Mouse (Mus musculus) retina, postnatal 7 days (tissue): ENCODE measurements around the gene Olfr263.

Source experiments
- DNase-seq: peaks from one replicate; pipeline ENCODE4 v3.0.0-alpha.2; 2012; ENCODE audit warnings: low read depth, low spot score

The Olfr263 gene

GRCm38 (mm10) chr13:21169657-21170430 lies 40.4 kb downstream of the Olfr263 start:
- DNase-seq = peak; percentile 85

GRCm38 (mm10) chr13:21170431-21171155 lies 41.2 kb downstream of the Olfr263 start:
- DNase-seq = no peak

GRCm38 (mm10) chr13:21171156-21171530 lies 41.7 kb downstream of the Olfr263 start:
- no peak for DNase-seq

GRCm38 (mm10) chr13:21171600-21172150 lies 42.2 kb downstream of the Olfr263 start:
- no peak for DNase-seq

GRCm38 (mm10) chr13:21172241-21173027 lies 43.0 kb downstream of the Olfr263 start:
- DNase-seq = no peak

GRCm38 (mm10) chr13:21173072-21173471 lies 43.6 kb downstream of the Olfr263 start:
- DNase-seq = no peak

- DNase-seq = no peak
These were observed 47.3 kb downstream of the Olfr263 start for GRCm38 (mm10) chr13:21176733-21177132.

GRCm38 (mm10) chr13:21177657-21178056 lies 48.2 kb downstream of the Olfr263 start:
- DNase-seq = no peak

GRCm38 (mm10) chr13:21178364-21178763 lies 48.9 kb downstream of the Olfr263 start:
- DNase-seq = no peak

GRCm38 (mm10) chr13:21179367-21179723 lies 49.9 kb downstream of the Olfr263 start, which contains the start of gene Trim27:
Trim27 (plus strand) TSS chr13:21179445.
- DNase-seq = no peak

GRCm38 (mm10) chr13:21179724-21180550 lies 50.5 kb downstream of the Olfr263 start:
- DNase-seq = peak; percentile 67

- DNase-seq = no peak
These were observed 51.4 kb downstream of the Olfr263 start for GRCm38 (mm10) chr13:21180551-21181530.

GRCm38 (mm10) chr13:21181996-21182395 lies 52.6 kb downstream of the Olfr263 start:
- DNase-seq = no peak

- no peak for DNase-seq
These were observed 53.6 kb downstream of the Olfr263 start for GRCm38 (mm10) chr13:21183066-21183465.

- DNase-seq = no peak
These were observed 54.2 kb downstream of the Olfr263 start for GRCm38 (mm10) chr13:21183661-21184060.

GRCm38 (mm10) chr13:21185521-21185920 lies 56.1 kb downstream of the Olfr263 start:
- no peak for DNase-seq
